Mouse (Mus musculus) erythroblast, adult 5-6 weeks (primary cell): ENCODE results near the gene Gsk3a. TPM values are rescaled to one million over a fixed set of nuclear protein-coding genes. Genes with fewer than 3 reads are reported as not detected.
A peak's percentile ranks its signal among the peaks of the same experiment; 100 is the strongest.
"Not testable (repeated sequence)": the region's sequence is repeated elsewhere in the genome, so short reads cannot be mapped to it uniquely, and the experiment has no call there.

Source experiments
- ATAC-seq: replicated peaks from 2 replicates; pipeline ENCODE4 v1.8.0; 2016; ENCODE audit warnings: moderate number of reproducible peaks, mild to moderate bottlenecking, moderate TSS enrichment, inconsistent platforms; ENCODE audit not compliant: poor library complexity, low FRiP score, severe bottlenecking
- total RNA-seq, 2 experiments: library from RNA; stranded (forward) in 1 of 2; stranded (reverse) in 1 of 2; fragments of 150-400 nt in 1 of 2; fragments of 200-764, 138-1000 nt in 1 of 2; gene quantifications; 2 replicates each; pipeline versions ENCODE4 v1.2.3 to v1.2.4; 2015 to 2017; ENCODE audit warnings: low replicate concordance in 2 of 2

Gsk3a gene
- total RNA-seq, 2 experiments from 2014 or later = 24.2 to 35.2 TPM

DNA sequence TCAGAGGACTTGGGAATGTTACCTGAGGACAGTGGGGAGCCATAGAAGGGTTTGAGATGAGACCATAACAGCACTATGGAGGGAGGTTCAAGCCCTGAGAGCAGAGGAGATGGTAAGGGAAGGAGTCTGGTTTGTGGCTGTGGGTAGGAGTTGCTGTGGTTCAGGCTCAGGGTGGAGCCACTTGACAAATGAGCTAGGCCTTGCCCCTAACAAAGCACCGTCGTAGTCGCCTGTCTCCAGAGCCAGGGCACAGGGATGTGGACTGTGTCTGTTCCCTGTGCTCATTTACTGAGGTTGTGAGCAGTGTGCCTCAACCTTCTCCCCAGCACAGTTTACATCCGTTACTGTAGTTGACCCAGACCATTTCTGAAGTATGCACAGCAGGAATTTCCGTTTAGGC lies 36.9 kb upstream of the Gsk3a start:
- 0 out of 2 replicates have a peak, but pooled peaks have one; percentile 18 for ATAC-seq

DNA sequence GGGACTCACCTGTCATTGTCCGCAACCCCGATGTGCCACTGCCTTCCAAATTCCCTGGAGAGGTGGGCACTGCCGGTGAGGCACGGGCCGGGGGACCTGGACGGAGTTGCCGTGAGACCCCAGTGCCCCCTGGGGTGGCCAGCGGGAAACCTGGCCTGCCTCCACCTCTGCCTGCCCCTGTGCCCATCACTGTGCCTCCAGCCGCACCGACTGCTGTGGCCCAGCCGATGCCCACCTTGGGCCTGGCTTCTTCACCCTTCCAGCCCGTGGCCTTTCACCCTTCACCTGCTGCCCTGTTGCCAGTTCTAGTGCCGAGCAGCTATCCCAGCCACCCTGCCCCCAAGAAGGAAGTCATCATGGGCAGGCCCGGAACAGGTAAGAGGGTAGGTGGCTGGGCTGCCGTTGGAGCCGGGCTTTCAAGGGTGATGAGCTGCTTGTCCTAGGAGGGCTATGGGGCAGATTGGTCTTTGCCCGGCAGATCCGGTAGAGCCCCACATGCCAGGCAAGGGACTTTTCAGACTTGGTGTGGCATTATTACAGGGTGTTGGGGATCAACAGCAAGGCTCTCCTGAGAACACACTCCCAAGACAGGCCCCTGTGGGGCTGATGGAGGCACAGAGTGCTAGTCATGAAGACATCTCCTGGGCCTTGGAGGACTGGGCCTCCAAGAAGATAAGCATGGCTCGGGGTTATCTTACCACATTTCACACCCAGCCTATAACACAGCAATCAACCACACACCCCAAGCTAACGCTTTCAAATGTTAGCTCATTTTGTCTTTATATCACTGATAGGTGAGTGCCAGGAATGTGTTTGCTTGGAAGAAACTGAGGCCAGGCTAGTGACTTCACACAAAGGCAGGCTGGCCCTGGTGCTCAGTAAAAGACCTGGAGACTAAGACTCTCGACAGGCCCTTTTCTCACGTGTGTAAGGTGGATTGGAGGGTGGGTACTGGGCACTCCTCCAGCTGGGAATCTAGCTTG lies 35.9 kb upstream of the Gsk3a start:
- peak; percentile 42 for ATAC-seq

DNA sequence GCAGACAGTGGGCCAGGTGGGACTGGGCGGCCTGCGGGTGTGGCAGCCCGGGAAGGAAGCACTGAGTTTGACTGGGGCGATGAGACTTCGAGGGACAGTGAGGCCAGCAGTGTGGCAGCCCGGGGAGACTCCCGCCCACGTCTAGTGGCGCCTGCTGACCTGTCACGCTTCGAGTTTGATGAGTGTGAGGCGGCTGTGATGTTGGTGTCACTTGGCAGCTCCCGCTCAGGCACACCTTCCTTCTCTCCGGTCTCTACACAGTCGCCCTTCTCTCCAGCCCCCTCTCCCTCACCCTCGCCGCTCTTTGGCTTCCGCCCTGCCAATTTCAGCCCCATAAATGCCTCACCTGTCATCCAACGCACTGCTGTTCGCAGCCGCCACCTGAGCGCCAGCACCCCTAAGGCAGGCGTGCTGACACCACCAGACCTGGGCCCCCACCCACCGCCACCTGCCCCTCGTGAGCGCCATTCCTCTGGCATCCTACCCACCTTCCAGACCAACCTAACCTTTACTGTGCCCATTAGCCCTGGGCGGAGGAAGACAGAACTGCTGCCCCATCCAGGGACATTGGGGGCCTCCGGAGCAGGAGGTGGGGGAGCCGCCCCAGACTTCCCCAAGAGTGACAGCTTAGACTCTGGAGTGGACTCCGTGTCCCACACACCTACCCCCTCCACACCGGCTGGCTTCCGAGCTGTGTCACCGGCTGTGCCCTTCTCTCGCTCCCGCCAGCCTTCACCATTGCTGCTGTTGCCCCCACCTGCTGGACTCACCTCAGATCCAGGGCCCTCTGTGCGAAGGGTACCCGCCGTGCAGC lies 35.0 kb upstream of the Gsk3a start:
- no peak for ATAC-seq

- no peak for ATAC-seq
Measured at GRCm38 (mm10) chr7:25271651-25272444, 34.2 kb upstream of the Gsk3a start.

DNA sequence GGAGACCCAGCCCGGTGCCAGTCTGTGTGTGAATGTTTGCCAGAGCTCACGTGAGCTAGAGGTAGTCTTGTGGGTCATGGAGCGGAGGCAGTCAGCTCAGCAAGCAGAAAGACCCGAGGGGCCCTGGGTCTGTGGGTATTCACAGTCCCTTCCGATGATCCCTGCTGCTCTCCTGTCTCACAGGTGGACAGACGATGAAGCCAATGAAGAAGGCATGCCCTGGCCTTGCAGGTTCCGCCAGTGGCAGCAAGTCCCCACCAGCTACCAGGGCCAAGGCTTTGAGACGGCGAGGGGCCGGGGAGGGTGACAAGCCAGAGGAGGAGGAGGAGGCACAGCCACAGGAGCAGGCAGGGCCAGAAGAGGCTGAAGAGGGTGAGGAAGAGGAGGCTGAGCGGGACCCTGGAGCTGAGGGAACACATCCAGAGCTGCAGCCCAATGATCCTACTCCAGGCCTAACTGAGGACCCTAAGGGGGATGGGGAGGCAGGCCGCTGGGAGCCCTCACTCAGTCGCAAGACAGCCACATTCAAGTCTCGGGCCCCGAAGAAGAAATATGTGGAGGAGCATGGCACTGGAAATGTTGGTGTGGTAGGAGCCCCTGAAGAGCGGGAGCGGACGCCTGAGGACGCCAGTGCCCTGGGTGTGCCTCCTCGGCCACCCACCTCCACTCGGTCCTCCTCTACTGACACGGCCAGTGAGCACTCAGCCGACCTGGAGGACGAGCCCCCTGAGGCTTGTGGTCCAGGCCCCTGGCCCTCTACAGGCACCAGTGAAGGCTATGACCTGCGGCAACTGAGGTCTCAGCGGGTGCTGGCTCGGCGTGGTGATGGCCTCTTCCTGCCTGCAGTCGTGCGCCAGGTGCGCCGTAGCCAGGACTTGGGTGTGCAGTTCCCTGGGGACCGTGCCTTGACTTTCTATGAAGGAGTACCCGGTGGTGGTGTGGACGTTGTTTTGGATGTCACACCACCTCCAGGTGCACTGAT lies 33.3 kb upstream of the Gsk3a start:
- no peak for ATAC-seq

DNA sequence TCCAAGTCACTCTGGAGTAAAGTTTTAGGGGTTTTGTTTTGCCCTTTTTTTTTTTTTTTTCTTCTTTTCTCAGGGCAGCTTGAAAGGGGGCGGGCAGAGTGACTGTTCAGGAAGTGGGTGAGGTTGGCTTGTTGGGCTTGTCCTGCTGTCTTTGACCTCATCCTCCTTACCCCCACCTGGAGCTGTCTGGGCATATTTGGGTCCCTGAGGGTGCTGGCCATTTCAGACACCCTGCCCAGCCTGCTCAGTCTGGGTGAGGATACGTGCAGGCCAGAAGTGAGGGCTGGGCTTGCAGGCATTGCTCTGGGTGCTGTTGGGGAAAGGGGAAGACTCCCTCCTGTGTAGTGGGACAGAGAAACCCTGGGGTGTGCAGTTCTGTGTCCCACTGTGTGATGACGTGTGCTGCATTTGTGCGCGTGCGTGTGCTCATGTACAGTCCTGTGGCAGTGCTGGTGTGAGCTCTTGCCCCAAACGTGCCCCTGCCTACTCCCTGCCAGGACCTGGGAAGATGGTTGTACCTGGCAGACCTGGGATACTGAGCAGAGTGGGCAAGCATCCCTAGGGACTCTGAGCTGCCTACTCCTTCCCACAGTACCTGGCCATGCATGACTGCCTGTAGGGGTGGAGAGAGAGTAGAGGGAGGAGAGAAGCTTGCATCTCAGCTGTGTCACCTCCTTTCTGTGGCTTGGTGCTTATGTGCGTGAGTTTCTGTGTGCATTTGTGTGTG lies 32.1 kb upstream of the Gsk3a start:
- ATAC-seq = no peak

DNA sequence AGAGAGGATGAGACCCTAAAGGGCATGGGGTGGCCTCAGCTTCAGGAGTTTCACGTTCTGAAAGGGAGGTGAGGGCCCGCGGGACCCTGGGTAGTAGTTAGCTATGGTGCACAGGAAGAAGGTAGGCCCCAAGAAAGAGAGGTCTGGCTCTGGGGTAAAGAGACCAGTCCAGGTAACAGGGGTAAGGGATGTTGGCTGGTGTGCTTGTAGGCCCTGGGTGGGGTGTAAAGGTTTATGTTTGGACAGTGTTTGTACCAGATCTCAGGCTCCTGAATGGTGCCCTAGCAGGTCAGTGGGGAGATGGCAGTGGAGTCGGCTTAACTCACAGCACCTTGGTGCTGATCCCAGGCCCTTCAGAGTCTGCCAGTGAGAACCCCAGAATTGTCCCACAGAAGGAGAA lies 31.4 kb upstream of the Gsk3a start:
- no peak for ATAC-seq

- no peak for ATAC-seq
Measured at GRCm38 (mm10) chr7:25268588-25268987, 30.9 kb upstream of the Gsk3a start.

DNA sequence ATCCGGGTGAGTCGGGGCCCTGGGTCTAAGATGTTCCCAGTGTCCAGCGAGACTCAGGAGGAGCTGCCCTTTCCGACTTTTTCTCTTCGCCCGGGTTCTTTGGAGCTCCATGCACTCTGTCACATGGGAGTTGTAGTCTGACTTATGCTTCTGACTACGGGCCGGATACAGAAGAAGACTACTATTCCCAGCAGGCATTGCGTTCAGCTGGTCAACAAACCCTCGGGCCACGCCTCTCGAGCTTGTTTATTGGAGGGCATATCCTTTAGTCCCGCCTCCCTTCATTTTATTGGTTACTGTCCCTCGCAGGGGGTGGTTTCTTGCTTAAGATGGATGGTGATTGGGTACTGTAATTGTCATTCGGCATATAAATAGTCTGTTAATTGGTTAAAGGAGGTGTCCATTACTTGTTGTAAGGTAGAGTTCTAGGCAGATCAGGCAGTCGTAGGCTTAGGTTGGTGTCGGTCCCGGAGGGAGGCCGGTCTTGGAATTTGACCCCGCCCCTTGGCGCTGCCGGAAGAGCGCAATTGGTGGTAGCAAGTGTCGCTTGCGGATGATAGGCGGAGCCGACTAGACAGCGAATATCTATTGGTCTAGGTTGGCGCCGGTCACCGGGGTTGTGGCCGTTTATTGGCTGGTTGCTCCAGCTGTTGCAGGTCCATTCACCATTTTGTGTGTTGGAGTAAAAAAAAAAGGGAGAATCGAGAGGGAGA lies 30.3 kb upstream of the Gsk3a start:
- ATAC-seq = peak; percentile 84

- peak; percentile 80 for ATAC-seq
Measured at GRCm38 (mm10) chr7:25267301-25267750, 29.7 kb upstream of the Gsk3a start, which contains the start of gene Cic. Cic (plus strand) TSS chr7:25267704.

DNA sequence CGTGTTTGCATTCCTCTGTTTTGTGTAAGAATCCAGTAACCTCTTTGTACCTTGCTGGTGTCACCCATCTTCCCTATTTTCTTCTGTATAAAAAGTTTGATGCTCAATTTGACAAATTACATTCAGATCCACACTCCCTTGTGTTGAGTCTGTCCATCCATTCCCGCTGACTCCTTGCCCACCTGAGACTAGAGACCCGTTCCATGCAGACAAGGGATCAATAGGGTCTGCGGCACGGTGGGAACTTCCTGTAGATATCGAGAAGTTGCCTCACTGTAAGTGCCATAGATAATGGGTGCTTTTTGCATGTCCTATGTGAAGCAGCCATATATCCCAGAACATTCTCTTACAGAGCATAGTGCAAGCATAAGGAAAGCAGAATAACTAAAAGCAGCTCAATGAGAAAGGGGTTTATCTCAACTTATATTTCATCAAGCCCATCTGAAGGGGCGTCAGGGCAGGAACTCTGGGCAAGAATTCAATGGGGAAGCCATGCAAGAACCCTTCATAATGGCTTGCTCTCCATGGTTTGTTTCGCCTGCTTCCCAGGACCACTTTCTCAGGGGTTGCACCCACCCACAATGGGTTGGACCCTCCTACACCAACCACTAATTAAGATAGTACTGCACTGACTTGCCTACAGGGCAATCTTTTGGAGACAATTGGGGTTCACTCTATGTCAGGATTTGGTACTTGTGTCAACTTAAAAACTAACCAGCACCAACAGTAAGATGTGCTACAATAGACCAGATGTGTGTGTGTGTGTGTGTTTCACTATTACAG lies 28.7 kb upstream of the Gsk3a start:
- no peak for ATAC-seq

- ATAC-seq = not testable (repeated sequence)
Measured at GRCm38 (mm10) chr7:25265743-25266142, 28.1 kb upstream of the Gsk3a start.

DNA sequence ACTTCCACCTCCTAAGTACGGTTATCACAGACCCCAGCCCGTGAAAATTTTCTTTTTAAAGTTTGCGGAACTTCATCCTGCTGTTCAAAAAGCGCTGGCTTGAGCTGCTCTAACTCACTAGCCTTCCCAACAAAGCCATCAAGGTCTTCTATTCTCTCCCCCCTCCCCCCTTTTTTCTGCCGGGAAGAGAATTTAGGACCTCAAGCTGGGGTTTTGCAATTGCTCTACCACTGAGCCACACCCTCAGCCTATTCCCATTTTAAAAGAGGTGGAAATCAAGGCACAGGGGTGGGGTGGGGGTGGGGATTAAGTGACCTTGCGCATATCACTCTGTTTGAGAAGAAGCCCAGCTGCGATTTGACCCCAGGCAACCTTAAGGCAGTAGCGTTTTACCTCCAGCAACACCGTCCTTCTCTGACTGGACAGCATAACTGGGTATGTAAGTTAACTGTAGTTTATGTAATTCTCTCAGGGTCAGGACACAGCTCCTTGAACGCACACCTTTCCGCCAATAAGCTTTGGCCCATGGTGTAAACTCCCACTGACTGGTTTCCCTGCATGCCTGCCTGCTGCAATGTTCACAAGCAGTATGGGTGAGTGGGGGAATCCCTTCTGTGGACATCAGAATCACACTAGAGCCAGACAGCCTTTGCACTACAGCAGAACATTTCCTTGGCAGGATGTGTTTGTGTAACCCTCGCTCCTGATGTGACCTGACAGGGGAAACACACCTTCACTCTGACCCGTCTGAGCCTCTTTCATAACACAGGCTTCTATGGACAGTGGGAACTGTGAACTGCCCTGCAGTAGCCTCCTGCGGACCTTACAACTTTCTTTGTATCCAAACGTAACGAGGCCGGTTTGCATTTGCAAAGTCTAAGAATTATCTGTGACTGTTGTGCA lies 26.6 kb upstream of the Gsk3a start:
- ATAC-seq = no peak

DNA sequence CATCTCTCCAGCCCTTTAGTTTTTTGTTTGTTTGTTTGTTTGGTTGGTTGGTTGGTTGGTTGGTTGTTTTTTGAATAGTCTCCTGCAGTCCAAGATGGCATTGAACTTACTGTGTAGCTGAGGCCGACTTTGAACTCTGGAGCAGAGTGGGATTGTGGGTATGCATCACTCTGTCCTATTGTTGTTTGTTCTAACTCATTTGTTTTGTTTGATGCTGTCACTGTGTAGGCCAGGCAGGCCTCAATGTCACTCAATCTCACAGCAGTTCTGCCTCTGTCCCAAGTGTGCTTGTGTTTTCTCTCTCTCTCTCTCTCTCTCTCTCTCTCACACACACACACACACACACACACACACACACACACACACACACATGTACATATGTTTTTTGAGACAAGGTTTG lies 24.2 kb upstream of the Gsk3a start:
- no peak for ATAC-seq

DNA sequence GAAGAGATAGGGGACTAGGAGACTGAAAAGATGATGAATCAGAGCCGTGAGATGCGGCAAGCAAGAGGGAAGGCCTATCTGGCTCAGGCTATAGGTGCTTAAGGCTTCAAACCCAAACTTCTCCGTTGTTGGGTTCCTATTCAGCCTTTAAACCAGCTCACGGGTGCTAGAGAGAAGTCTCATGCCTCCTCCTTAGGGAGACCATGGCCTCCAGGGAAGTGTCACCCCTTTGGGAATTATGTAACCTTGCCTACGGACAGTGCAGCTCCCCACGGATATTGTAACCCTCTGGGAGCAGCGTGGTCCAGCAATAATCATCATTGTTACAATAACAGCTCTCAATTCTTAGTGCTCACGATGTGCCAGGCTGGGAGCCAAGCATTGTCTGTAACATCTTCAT lies 14.2 kb upstream of the Gsk3a start:
- ATAC-seq = no peak
